Mouse (Mus musculus) spleen, postnatal 4 days (tissue): ENCODE data around the gene Hist1h3e.
"Not testable (repeated sequence)": the region's sequence is repeated elsewhere in the genome, so short reads cannot be mapped to it uniquely, and the experiment has no call there.

Experiments used
- DNase-seq, 2 experiments: peaks; one replicate each; pipeline ENCODE4 v3.0.0; 2022; ENCODE audit warnings: low spot score in 2 of 2

Gene Hist1h3e

DNA sequence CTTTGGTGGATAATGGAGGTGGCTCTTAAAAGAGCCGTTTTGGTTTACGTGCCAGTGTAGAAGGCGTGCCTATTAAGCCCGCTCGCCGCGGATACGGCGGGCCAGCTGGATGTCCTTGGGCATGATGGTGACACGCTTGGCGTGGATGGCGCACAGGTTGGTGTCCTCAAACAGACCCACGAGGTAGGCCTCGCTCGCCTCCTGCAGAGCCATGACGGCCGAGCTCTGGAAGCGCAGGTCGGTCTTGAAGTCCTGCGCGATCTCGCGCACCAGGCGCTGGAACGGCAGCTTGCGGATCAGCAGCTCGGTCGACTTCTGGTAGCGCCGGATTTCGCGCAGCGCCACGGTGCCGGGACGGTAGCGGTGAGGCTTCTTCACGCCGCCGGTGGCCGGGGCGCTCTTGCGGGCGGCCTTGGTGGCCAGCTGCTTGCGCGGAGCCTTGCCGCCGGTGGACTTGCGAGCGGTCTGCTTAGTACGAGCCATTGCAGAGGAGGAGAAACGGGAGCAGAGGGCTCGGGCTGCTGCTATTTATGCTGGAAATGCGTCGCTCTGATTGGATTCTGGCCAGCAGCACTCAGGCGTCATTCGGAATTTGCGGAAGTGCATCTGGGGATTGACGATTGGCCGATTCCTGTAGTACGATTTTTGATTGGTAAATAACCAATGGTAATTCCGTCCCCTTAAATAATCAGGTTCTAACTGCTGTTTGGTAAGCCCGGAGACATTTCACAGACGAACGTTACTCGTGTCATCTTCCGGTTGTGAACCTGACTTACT is at the start of gene Hist1h3e:
Gene Hist1h3e, minus strand, starts transcription at position 487 of the 777 bp plus-strand sequence.
- DNase-seq, result peak; percentile 94 to 98

DNA sequence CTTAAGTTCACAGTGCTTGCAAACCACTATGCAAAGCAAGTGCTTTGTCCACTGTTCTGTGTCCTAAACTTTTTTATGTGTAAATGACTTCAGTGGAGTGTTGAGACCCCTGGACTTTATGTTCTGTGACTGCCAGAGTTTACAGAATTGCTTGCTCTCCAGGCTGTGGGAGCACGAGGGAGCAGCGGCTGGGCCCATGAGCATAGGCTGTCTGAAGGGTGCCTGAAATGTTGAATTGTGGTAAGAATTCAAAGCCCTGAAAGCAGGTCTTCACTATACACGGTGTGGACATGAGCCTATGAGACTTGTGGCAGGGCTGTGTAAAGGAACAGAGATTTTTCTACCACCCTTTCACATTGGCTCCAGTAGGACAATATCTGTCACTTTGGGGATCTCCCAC is 49.5 kb upstream of the Hist1h3e start:
- peak in 1 of 2 experiments; percentile 38 for DNase-seq

- peak in 1 of 2 experiments; percentile 29 for DNase-seq
These were observed 48.2 kb upstream of the Hist1h3e start for GRCm38 (mm10) chr13:23610393-23610792.

DNA sequence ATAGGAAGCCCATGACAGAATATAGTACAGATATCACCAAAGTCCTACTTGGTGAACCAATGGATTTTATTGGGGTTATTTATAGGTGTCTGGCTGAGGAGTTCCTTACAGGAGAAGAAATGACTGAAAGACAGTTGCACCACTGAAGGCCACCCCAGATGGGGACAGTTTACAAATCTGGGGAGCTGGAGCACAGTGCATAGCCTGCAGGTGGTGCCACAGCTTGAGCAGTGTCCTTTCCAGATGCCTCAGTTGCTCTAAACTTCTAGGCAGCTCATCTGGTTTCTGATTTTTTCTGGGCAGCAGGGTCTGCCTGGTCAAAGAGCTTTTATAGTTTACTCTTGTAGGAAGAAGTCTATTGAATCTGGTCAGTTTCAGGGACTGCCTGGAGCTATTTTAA is 47.7 kb upstream of the Hist1h3e start:
- DNase-seq, result peak in 1 of 2 experiments; percentile 57

GRCm38 (mm10) chr13:23609209-23609608 is 47.0 kb upstream of the Hist1h3e start:
- DNase-seq, result peak in 1 of 2 experiments; percentile 61

DNA sequence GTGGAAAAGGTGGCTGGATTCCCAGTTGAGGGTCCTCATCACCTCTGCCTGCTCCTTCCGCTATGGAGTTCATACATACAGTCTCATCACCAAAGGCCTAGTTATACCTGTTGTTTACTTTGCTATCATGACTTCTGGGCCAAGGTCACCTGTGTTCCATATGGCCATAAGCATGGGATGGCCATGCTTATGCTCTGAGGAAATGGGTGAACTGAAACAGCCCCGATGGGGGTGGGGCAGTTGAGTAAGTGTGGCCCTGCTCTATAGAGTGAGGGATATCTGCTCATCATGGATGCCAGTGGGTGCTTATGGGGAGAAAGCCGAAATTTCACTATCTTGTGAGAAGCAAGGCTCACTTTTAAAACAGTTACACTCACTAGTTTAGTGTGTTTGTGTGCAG is 42.9 kb upstream of the Hist1h3e start:
- peak in 1 of 2 experiments; percentile 40 for DNase-seq

GRCm38 (mm10) chr13:23604452-23604851 is 42.3 kb upstream of the Hist1h3e start:
- peak in 1 of 2 experiments; percentile 28 for DNase-seq

DNA sequence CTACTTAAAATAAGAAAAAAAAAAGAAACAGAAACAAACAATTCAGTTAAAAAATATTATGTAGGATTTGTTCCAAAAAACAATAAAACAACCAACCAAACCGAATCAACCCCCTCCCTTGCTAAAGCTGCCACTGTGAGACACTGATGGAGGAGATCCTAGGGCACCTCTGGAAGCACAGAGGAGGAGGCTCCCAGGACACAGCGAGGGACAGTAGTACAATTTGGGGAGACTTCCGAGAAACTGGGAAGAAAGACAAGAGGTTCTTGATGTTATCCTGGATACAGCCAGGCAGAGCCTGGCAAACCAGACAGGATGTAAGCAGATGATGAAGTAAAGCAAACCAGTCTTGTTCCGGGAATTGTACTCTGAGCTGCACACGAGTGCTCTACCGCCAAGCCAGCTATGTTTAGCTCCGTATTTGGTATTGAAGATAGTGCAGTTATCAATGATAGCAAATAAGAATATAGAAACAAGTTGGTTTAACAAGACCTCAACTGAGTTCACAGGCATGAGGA is 41.1 kb upstream of the Hist1h3e start:
- peak in 1 of 2 experiments; percentile 55 for DNase-seq

- DNase-seq, result peak; percentile 84 to 96
These were observed 35.8 kb upstream of the Hist1h3e start for GRCm38 (mm10) chr13:23597957-23598356.

- peak; percentile 66 to 72 for DNase-seq
These were observed 33.6 kb upstream of the Hist1h3e start for GRCm38 (mm10) chr13:23595622-23596372.

DNA sequence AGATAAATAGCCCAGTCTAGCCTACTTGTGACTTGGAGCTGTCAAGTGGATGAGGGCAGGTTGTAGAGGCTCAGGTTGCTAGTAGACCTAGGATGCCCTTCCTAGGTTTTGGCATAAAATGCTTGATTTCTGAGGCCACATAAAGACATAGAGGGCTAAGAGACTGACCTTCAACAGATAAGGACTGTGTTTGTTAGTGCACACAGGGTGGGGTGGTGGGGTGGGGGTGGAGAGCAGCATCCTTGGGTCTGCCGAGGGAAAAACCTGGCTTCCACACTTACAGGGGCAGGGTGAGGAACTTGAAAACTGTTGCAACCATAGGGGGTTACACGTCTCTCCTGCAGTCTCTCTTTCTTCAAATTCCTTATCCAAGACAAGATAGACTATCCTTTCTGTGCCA is 33.0 kb upstream of the Hist1h3e start:
- no peak for DNase-seq

GRCm38 (mm10) chr13:23593051-23593770 is 31.0 kb upstream of the Hist1h3e start:
- no peak for DNase-seq

DNA sequence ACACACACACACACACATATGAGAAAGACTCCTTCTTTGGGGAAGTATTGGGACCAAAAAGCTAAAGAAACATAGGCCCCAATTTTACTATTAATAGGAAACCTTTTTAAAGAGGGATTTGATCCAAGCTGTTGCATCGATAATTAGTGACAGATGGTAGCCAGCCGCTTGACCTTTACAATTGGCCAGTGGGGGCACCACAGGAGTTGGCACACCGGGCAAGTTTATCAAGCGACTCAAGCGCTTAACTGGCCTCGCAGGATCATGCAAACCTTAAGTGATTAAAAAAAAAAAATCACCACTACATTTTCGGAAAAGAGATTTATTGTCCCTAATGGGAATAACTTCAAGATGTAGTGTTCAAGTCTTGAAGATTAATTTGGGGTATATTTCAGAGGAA is 30.4 kb upstream of the Hist1h3e start:
- DNase-seq, result no peak

DNA sequence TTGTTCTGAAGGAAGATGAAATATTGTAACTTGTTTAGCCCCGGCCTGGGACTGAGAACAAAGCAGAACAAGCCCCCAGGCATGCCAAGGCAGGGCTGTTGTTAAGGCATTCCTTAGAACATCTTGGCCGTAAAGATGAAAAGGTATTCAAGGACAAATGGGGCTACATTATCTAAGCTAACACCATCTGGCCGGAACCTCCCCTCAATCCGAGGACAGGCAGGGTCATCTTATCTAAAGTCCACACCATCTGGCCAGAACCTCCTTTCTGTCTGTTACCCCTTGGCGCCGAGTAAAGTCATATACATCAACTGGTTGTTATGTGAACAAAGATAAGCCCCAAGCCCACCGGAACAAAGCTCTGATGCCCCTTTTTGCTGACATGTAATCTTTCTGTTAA is 29.7 kb upstream of the Hist1h3e start:
- DNase-seq, result not testable (repeated sequence)

DNA sequence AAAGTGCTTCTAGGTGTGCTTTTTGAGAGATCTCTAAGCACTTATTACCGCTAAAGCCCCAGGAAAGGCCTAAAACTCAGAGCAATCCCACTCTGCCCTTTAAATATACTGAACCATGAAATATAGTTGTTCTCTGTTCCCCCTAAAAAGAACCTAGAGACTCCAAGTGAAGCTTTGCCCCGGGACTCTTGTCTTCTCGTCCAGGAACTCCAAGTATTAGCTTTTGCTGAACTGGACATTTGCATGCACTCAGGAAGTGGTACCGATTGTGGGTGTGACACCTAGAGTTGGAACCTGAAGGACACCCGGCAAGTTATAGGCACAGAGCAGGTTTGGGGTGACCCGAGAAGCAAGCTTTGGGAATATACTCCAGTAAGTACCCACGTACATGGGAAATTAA is 29.0 kb upstream of the Hist1h3e start:
- no peak for DNase-seq

DNA sequence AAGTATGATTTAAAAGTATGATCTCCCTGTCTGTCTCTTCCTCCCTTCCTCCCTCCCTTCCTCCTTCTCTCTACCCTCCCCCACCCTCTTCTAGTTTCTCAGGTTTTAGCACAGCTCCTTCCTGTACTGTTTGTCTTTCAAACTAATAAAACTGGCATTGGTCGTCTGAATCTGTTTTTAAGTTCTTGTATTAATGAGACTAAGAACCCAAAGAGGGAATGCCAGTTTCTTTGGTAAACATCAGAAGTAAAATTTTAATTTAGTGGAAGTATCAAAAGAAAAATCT is 24.7 kb upstream of the Hist1h3e start:
- DNase-seq, result no peak

DNA sequence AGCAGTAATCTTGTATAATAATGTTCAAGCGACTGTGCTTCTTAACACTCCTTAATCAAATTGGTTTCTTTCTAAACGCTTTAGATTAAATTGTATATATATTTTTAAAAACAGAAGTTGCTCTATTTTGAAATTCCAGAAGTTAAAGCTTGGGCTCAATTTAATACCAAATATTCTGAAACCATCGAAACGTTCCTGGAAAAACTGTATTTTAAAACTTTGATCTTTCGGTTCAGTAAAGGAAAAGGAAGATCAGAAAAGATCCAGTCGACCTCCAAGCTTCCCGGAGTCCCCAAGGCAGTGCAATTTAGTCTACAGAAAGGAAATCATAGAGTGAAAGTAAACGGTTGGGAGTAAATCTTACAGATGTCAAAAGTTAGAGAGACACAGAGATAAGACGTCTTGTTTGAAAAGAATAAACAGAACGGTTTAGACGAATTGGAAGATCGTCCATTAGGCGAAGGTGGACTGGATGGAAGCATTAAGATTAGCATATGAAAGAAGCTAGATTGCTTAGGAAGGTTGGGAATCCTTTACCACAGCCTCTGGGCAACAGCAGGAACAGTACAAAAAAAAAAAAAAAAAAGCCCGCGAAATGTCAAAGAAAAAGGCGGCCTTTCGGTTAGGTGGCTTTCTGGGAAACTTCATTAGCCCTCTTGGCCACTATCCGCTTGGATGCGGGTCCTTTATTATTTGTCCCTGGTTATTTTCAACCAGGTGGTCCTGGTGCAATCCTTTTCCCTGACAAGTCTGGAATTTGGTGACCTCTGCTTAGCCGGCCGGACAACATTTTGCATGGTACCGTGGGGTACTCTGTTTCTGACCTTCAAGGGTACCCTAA is 24.1 kb upstream of the Hist1h3e start:
- peak in 1 of 2 experiments; percentile 71 for DNase-seq

GRCm38 (mm10) chr13:23585442-23586098 is 23.4 kb upstream of the Hist1h3e start:
- DNase-seq, result peak; percentile 81 to 89

GRCm38 (mm10) chr13:23585029-23585441 is 22.9 kb upstream of the Hist1h3e start:
- peak; percentile 81 to 91 for DNase-seq

- peak in 1 of 2 experiments; percentile 60 for DNase-seq
These were observed 22.2 kb upstream of the Hist1h3e start for GRCm38 (mm10) chr13:23584331-23584730.
